Mouse (Mus musculus) embryo, embryonic 11 days (tissue): ENCODE results near the gene Mast4.

Experiments
- DNase-seq: peaks from one replicate; pipeline ENCODE4 v3.0.0-alpha.2; 2015

The Mast4 gene

GRCm38 (mm10) chr13:102958273-102959270, 375.7 kb downstream of the Mast4 start:
- DNase-seq = no peak

DNA sequence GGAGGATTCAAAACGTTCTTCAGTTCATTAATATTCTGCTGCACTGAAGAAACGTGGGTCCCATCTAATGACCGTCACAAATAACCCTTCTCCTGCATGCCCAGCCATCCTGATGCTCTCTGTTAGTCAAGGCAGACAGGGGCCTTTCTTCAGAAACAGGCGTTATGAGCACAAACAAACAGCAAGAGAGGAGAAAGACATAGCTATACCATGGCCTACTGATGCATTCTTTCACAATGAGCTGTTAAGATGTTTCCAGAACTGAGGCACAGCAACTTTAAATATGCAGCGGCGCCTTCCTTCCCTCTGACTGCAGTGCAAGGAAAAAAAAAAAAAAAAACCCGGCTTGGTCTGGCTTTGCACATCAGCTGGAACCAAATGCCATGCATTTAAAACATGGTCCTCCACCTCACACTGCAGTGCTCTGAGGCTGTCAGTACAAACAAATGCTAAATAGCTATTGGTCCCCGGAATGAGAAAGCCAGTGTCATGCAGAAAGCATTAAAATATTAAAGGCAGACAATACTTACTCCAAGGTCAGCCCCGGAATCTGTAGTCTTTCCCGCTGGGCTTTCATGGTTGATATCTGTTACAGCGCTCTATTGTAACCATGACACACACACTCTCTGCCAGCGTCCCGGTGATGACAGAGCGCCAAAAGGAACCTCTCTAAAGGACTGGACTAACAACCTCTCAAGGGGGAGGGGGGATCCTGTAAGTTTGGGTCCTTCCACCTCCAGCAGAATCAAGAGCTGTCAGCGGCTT, 376.6 kb downstream of the Mast4 start:
- DNase-seq = peak; percentile 72

- DNase-seq = no peak
Measured at GRCm38 (mm10) chr13:102955506-102955905, 378.8 kb downstream of the Mast4 start.

DNA sequence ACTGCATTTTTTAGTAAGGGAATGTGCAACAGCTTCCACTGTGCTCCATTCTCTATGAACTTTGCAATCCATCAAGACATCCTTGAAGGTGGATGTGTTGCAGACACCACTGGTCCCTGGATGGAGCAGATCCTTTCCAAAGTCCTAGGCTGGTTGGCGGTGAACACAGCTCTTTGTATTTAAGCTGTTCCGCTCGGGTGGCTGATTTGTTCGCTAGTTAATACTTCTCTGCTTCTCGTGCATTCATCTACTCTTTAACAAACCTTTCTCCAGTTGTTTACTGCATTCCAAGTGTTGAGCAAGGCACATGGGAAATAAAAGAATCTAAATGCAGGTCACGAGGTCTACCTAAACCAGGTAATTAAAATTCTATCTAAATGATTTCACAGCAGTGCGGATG, 384.5 kb downstream of the Mast4 start:
- no peak for DNase-seq

DNA sequence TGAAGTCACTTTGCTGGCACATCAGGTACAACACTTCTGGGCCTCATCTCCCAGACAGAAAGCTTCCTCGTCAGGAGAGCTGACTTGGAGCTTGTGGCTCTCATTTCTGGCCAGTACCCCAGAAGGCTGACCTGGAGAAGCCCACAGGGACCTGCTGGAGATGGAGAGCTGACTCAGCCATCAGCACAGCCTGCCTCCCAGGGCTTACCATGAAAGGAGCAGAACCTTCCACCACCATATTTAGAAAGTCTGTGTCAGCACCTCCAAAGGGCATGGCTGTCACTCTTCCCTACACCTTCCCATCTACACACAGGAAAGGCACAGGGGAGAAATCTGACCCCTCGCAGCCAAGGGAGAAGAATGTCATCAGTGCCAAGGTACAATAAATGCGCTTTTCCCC, 385.3 kb downstream of the Mast4 start:
- no peak for DNase-seq

DNA sequence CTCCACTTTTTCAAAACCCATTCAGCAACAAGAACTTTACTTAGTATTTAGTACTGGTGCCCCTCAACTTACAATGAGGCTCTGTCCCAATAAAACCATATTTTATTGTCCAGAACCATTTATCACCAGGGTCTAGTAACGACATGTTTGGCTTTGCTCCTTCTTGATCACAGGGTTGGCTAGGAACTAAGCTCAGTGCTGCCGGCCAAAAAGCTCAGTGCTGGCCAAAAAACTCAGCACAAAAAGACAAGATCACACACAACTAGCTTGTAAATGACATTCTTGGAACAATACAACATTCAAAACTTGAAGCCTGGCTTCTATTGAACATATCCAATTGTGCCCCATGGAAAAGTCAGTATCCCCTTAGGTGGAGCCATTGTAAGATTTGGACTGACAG, 386.8 kb downstream of the Mast4 start:
- no peak for DNase-seq

- peak; percentile 17 for DNase-seq
Measured at GRCm38 (mm10) chr13:102946024-102946821, 388.1 kb downstream of the Mast4 start.

GRCm38 (mm10) chr13:102945450-102945849, 388.8 kb downstream of the Mast4 start:
- DNase-seq = no peak

- no peak for DNase-seq
Measured at GRCm38 (mm10) chr13:102944516-102944915, 389.8 kb downstream of the Mast4 start.

DNA sequence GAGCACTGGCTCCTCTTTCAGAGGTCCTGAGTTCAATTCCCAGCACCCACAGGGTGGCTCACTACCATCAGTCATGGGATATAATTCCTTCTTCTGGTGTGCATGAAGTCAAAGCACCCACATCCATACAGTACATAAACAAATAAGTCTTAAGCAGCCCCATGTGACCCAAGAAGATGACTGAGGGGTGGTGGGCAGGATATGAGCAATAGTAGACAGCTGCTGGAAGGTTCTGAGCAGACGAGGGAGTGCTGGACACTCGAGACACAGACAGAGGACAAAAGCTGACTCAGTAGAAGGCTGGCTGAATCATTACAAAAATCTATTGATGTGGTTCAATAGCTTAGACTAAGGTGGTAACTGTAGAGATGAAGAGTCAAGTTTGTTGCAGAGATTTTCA, 391.7 kb downstream of the Mast4 start:
- no peak for DNase-seq

DNA sequence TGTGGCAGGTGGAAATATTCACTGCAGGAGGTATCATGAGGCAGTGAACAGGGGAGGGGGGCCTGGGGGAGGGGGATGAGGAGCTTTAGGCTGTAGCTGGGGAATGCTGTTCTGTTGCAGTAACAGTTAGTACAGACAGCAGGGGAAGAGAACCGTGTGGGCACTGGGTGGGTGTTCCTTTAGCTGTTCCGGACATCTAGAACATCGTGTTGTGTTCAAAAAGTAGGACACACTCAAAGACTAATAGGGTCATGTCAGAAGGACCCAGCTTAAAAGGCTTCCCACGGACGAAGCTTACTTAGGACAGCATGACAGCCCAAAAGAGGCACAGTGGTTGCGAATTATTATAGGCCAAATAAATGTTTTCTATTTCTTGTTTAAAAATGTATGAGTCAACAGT, 393.8 kb downstream of the Mast4 start:
- DNase-seq = no peak

DNA sequence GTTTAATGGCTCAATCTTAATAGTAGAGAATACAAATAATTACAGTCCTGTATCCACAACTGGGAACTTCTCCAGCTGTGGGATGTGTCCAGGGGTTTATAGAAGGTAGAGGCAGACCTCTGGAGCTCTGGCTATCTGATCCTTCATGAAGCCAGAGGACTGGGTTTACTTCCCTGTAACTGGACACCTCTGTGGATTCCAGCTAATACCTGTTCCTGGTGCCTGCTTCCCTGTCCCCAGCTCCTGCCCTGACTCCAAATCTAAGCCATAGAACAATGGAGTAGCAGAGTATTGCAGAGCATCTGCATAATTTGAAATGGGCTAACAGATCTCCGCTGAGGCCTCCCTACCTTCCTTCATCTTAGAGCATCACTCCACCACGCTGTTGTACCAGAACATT, 398.1 kb downstream of the Mast4 start:
- DNase-seq = no peak

DNA sequence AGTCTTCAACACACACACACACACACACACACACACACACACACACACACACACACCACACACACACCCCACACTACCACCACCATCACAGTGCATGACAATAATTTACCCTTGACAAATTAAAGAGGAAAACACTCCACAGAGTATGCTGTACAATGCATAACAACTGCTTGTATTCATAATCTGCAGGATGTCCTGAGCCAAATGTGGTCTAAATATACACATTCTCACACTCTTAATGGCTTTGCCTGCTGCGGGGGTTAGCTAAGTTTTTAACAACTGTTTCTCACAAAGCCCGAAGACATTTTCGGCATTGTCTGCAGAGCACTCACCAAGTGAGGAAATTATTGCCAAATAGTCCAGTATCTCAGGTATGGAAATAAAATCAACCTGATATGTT, 398.5 kb downstream of the Mast4 start:
- DNase-seq = no peak

GRCm38 (mm10) chr13:102933702-102934101, 400.6 kb downstream of the Mast4 start:
- DNase-seq = no peak

GRCm38 (mm10) chr13:102932434-102932833, 401.9 kb downstream of the Mast4 start:
- no peak for DNase-seq

DNA sequence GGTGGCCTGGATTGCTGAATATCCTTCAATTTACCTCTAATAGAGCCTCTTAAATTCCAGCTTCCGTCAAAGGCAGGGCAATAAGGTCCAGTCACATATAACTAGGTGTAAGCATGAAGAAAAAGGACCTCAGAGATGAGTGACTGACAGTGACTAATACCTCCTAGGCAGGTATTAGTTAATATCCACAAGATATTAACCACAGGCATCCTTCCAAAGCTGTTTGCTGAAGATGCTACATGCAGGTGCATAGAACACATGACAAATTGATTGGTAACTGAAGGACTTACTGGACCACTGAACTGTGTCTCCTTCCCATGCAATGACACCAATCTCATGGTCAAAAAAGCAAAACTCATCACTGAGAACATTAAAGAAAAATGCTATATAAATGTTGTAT, 402.3 kb downstream of the Mast4 start:
- no peak for DNase-seq

DNA sequence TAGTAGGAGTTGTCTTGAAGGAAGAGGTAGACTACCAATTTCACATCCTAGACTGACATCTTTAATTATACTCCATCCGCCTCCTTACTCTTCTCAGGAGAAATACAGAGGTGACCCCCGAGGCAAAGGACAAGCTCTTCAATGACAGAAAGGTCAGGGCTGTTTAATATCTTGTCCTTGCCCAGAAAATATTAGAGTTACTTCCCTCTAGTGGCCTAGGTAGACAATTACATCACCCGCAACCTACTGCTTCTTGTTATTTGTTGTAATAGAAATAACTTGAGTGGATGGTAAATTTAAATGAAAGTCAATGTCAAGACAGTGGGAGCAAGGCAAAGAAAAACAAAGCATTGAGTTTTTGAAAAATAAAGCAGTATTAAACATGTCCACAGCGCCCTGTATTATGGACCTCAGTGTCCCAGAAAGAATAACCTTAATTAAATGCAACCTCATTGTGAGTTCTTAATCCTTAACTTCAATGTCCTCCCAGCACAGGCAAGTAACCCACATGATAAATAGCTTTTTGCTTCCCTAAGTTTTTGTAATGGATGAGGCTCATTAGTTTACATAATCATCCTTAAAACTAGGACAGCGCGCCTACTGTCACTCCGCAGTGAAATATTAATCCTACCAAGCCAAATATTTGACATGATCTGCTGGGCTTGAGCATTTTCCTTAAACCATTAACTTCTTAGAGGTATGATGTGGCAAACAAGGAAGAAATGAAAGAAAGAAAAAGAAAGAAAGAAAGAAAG, 408.3 kb downstream of the Mast4 start:
- no peak for DNase-seq

- no peak for DNase-seq
Measured at GRCm38 (mm10) chr13:102919741-102920140, 414.6 kb downstream of the Mast4 start.

DNA sequence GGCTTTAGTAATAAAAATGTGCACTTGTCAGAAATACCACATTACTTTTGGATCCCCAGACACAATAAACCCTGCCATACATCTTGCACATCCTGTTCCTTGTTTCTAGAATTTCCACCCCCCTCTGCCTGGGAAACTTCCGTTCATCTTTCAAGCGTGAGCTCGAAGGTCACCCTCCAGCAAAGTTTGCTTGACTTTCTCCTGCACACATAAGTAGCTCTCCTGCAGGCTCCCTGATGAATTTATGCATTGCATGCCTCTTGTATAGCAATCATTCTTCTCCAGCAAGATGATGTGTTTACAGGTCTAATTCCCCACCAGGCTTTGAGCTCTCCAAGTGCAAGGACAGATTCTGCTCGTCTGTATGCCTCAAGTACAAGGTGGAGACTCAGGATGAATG, 415.7 kb downstream of the Mast4 start:
- DNase-seq = no peak

- DNase-seq = no peak
Measured at GRCm38 (mm10) chr13:102915341-102915740, 419.0 kb downstream of the Mast4 start.

- DNase-seq = no peak
Measured at GRCm38 (mm10) chr13:102914800-102915199, 419.5 kb downstream of the Mast4 start.

DNA sequence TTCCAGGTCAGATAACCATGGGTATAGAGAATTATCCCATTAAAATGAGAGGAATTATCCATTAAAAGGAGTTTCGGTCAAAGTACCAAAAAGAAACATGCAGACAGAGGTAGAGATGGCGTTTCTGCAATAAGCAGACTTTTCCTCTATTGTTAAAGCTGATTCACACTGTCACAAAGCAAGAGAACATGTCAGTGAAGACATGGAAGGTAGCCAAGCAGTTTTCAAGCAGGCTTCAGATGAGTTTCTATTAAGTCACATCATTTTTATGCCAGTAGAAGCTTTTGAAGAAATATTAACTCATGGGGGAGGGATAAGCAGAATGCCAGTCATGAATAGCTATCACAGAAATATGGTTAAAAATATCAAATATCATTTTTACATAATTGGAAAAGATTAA, 420.4 kb downstream of the Mast4 start:
- DNase-seq = no peak
